Mouse (Mus musculus) right cerebral cortex, adult 18-20 months (tissue): ENCODE results near the gene Pde4d.

ENCODE experiments used
- DNase-seq: peaks from one replicate; pipeline ENCODE4 v3.0.0; 2022; ENCODE audit warnings: mixed read lengths

The Pde4d gene

DNA sequence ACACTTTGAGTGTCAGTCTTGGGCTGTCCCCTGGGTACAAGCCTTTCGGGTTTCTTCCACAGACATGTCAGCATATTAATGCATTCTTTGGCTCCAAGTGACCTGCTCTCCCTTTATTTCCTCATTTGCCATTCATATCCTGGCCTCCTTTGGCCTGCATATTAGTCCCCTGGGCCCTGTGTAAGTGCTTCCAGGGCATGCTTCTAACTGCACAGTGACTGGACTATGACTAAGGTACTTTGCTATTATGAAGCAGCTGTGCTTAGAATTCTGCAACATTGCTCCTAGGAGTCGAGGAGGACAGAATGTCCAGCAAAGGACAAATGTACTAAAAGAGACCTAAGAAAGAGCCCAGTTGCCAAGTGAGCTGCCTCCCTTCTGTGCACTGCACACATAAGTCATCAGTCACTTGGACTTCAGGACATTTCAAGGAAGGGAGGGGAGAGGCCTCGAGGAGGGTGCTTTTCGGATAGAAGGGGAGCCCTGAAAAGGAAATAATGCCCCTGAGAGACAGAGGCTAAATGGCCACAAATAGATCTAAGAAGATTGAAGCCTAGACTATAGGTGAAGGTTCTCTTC lies 616.9 kb downstream of the Pde4d start:
- DNase-seq, result no peak

DNA sequence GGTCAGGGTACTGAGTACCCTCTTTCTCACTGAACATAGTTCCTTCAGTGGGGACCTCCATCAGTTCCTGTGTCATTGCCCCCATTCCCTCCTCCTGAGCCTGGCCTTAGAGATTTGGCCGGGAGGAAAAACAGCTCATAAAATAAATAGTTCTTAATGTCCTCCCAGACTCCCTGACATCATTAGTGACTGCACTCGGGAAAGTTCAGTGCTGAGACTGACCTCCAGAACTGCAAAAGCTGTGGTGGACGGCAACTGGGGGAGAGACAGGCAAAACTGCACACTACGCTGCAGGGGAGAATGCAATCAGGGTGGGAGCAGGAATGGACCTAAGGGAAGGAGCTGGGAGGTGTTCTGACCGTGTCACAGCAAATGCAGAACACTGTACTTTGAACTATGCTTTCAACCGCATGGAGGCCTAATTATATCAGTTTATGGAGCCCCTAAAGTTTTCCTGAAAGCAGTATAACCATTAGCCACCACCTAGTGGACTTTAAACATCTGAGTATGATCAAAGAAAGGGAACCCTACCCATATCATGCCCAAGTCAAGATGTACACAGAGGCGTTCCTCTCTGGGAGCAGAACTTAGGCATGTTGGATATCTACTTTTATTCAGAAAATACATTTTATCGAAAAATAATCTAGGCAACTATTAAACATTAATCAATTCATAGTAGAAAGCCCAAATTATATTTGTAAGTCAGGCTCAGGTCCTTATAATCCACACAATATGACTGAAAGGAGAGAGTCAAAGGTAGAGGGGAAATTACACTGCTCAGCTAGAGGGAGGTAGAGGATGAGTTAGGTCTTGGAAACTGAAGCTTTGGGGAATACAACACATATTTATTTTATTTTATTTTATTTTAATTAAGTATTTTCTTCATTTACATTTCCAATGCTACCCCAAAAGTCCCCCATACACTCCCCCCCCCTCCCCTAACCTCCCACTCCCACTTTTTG lies 618.8 kb downstream of the Pde4d start:
- no peak for DNase-seq

DNA sequence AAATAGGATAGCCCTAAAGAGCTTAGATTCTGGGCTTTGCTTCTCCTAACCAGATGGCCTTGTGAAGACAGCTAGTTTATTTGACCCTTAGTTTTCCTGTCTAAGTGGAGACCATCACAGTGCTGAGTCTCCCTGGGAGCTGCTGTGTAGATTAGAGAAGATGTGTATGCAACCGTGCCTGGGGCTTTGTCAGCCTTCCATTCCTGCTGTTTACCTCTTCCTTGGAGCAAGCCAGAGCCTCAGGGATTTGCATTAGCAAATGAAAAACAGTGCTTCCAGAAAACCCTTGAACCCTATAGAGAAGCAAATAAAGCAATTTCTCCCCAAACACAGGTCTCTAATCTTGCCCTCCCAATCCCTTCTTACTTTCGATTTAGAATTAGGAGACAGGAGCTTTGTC lies 623.6 kb downstream of the Pde4d start:
- DNase-seq, result no peak

DNA sequence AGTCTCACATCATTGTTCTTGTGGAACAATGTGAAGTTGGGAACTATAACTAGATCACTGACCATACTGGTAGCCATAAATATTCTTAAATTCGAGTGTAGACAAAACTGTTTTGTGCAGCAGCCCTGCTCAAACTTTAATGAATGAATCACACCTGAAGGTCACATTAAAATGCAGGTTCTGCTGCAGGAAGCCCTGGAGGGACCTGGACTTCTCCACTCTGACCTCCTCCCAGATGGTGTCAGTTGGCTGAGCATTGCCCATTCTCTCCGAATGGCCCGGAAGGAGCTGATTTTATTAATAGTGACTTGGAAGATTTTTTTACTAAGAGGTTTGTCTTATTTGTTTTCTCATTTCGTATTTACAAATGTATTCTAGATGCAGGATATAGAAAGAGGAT lies 624.3 kb downstream of the Pde4d start:
- no peak for DNase-seq

DNA sequence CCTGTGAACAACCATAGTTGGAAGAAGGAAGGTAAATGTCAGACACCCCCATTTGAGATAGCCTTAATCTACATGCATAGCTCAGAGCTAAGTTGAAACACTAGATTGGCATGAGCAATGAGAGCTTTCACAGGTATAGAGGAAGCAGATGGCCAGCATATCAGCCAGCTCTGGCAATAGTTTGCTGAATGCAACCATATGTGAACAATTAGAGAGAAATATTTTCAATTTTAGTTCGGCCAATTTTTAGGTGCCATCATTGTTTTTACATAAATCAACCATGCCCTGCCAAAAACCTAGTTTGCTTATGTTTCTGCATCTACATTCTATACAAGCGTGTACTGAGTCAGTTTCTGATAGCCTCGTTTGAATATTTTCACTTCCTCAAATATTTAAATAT lies 642.9 kb downstream of the Pde4d start:
- no peak for DNase-seq

GRCm38 (mm10) chr13:109096654-109097053 lies 646.9 kb downstream of the Pde4d start:
- no peak for DNase-seq

DNA sequence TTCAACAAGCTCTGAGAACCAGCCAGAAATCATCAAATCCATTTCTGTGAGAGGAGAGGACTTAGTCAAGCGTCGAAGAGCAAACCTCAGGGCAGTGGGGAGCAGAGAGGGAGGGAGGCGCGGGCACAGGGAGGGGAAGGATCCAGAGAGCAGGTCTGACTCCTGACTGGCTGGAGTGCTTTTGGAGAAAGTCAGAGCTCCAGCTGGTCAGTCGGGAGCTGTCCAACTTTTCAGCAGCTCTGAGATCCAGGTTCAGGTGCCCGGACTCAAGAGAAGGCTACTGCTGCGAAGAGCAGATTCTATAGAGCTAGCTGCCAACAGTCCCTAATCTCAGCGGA lies 666.2 kb downstream of the Pde4d start:
- no peak for DNase-seq

DNA sequence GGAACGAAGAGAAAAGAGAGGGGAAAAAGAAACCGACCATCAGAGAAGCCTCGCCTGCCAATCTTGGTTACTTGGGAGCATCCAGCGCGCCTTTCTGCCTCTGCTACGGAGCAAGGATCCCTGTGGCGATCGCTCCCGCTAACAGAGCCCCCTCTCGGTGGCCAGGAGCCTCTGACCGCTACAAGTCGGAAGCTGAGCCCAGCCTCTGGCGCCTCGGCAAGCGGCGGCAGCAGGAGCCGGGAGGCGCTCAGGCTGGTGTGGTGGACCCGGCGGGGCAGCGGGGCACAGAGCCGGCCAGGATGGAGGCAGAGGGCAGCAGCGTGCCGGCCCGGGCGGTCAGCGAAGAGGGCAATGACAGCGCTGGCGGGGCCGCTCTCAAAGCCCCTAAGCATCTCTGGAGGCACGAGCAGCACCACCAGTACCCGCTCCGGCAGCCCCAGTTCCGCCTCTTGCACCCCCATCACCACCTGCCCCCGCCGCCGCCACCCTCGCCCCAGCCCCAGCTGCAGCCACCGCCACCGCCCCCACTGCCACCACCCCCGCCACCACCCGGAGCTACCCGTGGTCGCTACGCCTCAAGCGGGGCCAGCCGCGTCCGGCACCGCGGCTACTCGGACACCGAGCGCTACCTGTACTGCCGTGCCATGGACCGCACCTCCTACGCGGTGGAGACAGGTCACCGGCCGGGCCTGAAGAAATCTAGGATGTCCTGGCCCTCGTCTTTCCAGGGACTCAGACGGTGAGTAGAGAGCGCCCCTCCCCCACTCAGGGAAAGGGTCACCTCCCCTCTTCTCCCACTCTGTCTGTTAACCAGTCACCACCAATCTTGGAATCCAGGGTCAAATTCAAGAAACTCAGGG lies 666.8 kb downstream of the Pde4d start:
- DNase-seq, result peak; percentile 67

- peak; percentile 44 for DNase-seq
Measured at GRCm38 (mm10) chr13:109117210-109117791, 667.6 kb downstream of the Pde4d start.

GRCm38 (mm10) chr13:109118296-109118800 lies 668.6 kb downstream of the Pde4d start:
- no peak for DNase-seq

DNA sequence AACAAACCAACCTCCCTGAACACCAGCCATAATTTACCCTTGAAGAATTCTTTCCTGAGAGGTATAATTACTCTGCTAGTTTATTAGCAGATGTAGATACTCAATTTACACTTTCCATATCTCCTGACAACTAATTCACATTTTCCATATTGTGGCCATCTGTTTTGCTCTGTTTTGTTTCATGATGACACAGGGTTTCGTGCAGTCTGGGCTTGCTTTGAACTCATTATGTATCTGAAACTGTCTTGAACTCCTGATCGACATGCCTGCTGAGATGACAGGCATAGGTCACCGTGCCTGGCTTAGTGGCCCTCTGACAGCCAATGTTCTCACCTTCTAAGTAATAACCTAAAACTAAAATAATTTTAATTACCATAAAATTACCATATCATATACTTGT lies 672.1 kb downstream of the Pde4d start:
- no peak for DNase-seq

DNA sequence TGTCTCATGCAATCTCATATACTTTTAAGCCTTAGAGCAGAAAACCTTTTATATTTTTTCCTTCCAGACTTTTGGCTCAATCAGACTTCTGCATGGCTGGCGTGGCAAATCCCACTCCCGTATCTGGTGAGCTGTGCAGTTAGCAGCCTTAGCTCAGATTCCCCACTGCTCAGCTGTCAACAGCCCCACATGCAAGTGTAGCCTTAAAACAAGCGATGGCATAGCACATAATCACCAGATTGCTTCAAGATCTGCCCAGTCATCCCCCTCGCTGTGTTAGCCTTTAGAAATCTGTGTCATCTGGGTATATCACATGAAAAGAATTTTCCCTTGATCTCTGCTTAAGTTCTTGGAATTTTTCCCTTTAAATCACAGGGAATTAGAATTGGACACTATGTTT lies 686.7 kb downstream of the Pde4d start:
- no peak for DNase-seq

- DNase-seq, result no peak
Measured at GRCm38 (mm10) chr13:109158703-109159102, 709.0 kb downstream of the Pde4d start.

GRCm38 (mm10) chr13:109168556-109169334 lies 719.0 kb downstream of the Pde4d start:
- DNase-seq, result no peak

- DNase-seq, result no peak
Measured at GRCm38 (mm10) chr13:109169335-109169606, 719.5 kb downstream of the Pde4d start.

DNA sequence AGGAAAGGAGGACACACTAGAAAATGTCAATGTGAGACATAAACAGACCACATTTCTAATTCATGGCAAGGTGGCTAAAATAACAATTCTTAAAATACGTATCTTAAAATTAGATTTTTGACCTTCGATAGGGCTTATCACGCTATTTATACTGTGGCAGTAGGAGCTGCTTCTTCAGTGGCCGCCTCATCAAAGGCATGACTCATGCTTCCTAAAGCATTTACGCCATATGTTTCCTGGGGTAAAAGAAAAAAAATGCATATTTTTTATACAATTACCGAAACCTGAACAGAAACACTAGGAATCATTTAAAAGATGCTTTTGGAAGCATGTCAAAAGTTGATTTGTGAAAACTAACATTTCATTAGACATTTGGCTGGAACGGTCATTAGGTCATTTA lies 721.9 kb downstream of the Pde4d start:
- peak; percentile 38 for DNase-seq

GRCm38 (mm10) chr13:109175281-109175680 lies 725.5 kb downstream of the Pde4d start:
- peak; percentile 21 for DNase-seq

GRCm38 (mm10) chr13:109175852-109176621 lies 726.3 kb downstream of the Pde4d start:
- DNase-seq, result no peak

GRCm38 (mm10) chr13:109181363-109181762 lies 731.6 kb downstream of the Pde4d start:
- DNase-seq, result no peak

DNA sequence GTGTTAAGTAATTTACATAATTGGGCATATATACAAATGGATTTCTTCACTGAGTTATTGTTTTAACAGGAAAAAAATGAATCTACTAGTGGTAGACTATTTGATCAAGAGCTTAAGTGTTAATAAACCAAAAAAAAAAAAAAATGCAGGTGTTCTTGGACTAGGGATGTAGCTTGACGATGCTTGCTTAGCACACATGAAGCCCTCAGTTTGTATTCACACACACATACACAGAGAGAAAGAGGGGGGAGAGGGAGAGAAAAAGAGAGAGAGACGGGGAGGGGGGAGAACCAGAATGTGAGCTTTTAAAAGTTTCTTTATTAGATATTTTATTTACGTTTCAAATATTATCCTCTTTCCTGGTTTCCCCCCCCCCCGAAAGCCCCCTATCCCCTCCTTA lies 740.9 kb downstream of the Pde4d start:
- DNase-seq, result no peak

DNA sequence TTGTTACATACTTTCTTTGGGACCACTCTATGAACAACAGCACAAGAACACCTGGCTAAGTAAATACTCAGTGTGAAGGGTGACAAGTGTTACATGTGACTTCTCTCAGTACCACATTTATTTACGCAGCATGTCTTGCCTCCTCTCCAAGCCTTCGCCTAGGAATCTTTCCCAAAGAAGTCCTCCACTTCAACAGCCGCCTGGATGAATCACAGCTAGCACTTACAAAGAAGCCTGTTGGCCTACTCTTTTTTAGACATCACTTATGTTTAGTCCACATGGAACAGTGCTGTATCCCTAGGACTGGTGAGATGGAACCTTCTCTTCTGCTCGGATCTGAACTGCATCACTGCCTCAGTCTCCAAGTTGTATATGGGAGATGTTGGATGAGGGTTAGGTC lies 741.4 kb downstream of the Pde4d start:
- no peak for DNase-seq

DNA sequence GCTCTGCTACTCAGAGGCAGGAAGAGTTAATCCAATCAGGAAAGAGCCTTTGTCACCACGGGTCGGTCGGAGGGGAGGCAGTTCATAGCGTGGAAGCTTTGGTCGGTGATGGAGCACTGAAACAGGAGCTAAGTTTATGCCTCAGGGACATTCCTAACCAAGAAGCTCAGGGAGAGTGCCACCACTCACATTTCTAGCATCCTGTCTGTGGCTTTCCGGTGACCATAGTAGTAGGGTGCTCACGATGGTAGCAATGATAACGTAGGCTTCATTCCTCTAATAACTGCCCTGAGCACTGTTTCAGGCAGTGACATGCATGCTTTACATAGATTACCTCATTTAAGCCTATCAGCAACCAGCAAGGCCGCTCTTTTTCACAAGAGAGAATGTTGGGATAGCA lies 755.8 kb downstream of the Pde4d start:
- DNase-seq, result no peak
